Mouse (Mus musculus): ENCODE results near the gene Man1b1.
A peak's percentile ranks its signal among the peaks of the same experiment; 100 is the strongest.

Man1b1 gene

DNA sequence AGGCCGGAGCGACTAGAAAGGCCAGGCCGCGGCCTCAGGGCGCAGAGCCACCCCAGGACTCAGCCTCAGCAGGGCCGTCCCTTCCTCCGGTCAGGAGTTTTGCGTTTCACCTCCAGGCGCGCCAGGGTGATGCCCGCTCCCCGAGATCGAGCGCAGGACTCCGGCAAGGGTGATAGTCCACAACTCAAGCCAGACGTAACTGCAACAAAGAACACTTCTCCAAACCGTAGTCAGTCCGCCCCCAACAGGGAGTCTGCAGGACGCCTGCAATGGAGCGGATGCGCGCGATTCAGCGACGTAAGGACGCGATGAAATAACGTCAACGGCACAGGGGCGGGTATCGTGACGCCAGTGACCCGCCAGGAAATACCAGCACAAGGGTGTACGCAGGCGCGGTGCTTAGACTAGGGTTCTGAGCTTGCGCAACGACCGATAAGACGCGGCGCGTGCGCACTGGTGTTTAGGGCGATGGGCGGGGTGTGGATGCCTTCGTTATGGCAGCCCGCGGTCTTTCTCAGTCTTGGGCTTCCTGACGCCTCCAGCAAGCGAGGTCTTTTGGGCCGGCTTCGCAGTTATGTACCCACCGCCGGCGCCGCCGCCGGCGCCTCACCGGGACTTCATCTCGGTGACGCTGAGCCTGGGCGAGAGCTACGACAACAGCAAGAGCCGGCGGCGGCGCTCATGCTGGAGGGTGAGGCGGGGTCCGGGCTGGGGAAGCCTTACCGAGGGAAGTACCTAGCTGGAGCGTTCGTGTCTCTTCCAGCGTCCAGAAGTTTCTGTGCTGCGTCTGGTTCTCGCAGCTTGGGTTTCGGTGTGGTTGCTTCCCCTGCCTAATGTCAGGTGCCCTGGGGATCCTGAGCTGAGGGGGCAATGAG, at the start of gene Man1b1:
TSS of gene Man1b1 (plus strand) at position 53 of the 875 bp plus-strand sequence.
- peak; percentile 99 for DNase-seq (ENCODE audit: low spot score in 2 of 2)

DNA sequence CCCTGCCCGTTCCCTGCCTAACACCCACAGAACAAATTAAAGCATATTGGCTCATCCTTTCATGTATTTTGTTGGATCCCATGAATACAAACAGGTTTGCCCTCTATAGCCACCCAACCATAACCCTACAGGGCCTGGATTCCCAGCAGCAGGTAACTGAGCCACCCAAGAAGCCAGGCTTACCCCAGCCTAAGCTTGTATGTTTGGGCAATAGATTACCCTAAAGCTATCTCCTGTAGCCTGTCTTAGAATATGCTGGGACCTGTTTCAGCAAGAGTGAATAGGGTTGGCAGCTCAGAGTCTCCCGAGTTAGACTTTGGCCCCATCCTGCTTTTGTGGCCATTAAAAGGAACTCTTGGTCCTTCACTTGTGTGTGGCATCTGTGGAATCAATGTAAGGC, 46.6 kb upstream of the Man1b1 start:
- DNase-seq (ENCODE audit: low spot score in 2 of 2), result no peak

- DNase-seq (ENCODE audit: low spot score in 2 of 2), result no peak
Observed at GRCm38 (mm10) chr2:25286314-25286713, 45.8 kb upstream of the Man1b1 start.

GRCm38 (mm10) chr2:25286837-25287636, 45.1 kb upstream of the Man1b1 start:
- DNase-seq (ENCODE audit: low spot score in 2 of 2), result no peak

- no peak for DNase-seq (ENCODE audit: low spot score in 2 of 2)
Observed at GRCm38 (mm10) chr2:25287927-25288649, 44.0 kb upstream of the Man1b1 start, which contains the start of gene Tmem210. Tmem210 (plus strand) TSS chr2:25288145.

- no peak for DNase-seq (ENCODE audit: low spot score in 2 of 2)
Observed at GRCm38 (mm10) chr2:25288734-25289345, 43.3 kb upstream of the Man1b1 start.

GRCm38 (mm10) chr2:25289651-25290050, 42.5 kb upstream of the Man1b1 start, which contains the start of gene Lrrc26:
Lrrc26 (plus strand) TSS chr2:25289915.
- no peak for DNase-seq (ENCODE audit: low spot score in 2 of 2)

DNA sequence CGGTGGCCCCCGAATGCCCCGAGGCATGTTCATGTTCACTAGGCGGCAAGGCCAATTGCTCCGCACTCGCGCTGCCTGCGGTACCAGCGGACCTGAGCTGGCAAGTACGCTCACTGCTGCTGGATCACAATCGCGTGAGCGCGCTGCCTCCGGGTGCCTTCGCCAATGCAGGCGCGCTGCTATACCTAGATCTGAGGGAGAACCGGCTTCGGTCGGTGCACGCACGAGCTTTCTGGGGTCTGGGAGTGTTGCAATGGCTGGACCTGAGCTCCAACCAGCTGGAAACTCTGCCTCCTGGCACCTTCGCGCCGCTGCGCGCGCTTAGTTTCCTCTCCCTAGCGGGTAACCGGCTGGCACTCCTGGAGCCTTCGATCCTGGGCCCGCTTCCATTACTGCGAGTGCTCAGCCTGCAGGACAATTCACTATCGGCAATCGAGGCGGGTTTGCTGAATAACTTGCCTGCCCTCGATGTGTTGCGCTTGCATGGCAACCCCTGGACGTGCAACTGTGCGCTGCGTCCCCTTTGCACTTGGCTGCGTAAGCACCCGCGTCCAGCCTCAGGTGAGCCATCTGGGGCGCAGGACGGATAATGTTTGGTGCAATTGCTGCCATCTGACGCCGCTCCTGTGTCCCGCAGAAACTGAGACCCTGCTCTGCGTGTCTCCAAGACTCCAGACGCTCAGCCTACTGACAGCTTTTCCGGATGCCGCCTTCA, 41.9 kb upstream of the Man1b1 start:
- DNase-seq (ENCODE audit: low spot score in 2 of 2), result peak; percentile 68 to 69

DNA sequence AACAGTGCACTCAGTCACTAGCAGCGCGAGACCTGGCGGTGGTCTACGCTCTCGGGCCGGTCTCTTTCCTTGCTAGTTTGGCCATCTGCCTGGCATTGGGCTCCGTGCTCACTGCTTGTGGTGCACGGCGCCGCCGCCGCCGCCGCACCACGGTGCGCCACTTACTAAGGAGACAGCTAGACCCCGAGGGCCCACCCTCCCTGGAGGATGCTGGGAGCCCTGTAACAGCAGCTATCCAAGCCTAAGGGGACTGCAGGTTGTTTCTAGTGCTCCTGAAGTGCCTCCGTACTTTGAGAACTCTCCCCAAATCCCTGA, 41.4 kb upstream of the Man1b1 start:
- DNase-seq (ENCODE audit: low spot score in 2 of 2), result no peak

- no peak for DNase-seq (ENCODE audit: low spot score in 2 of 2)
Observed at GRCm38 (mm10) chr2:25291184-25292053, 40.7 kb upstream of the Man1b1 start.

DNA sequence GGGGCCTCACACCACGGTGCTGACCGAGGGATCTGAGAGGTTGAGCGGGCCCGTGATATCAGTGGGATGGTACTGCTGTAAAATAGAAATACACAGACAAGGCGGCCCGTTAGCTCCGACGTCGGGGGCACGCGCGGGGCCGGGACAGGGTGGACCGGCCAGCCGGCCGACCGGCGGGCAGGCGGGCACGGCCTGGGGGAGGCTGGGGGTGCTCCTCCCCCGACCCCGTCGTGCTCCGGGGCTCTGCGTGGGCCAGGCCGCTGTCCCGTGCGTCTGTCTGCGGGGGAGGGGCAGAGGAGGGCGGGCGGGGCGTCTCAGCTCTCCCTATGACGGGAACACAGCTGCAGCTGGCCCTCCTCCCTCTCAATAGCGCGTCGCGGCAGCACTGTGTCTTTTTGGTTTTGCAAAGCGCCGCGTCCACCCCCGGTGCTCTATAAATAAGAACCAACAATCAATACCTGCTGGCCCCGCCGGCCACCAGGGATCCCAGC, 40.0 kb upstream of the Man1b1 start:
- no peak for DNase-seq (ENCODE audit: low spot score in 2 of 2)

DNA sequence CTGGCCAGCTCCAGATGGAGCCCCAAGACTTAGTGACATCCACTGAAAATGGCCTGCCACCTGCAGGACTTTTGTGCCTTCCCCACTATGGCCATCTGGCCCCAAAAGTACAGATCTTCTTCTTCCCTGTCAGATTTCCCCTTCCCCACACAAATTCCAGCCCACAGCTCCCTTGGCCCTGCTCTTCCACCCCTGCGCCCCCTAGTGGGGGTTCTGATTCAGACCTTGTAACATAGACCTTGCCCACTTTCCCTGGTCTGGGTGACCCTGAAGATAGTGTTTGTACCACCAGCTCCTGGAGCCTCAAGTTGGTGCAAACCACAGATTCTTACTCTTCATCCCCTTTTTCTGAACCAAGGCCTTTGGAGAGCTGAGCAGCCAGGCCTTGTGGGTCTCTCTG, 39.3 kb upstream of the Man1b1 start:
- no peak for DNase-seq (ENCODE audit: low spot score in 2 of 2)

- DNase-seq (ENCODE audit: low spot score in 2 of 2), result no peak
Observed at GRCm38 (mm10) chr2:25293706-25294105, 38.4 kb upstream of the Man1b1 start.

DNA sequence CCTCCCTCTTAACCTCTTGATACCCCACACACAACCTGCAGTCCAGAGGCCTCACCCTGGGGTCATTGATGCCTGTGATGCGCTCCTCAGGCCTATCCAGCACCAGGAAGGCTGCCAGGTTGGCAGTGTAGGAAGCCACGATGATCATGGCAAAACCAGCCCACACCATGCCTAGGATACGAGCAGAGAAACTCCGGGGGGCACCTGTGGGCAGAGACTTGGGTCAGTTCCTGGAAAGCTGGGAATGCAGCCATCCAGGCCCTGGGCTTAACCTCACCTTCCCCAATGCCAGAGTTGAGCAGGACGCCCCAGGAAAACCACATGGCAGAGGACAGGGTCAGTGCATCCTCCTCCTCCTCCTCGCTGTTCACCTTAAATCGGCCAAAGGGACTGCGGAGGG, 35.0 kb upstream of the Man1b1 start:
- no peak for DNase-seq (ENCODE audit: low spot score in 2 of 2)

- DNase-seq (ENCODE audit: low spot score in 2 of 2), result no peak
Observed at GRCm38 (mm10) chr2:25298046-25298445, 34.1 kb upstream of the Man1b1 start.

DNA sequence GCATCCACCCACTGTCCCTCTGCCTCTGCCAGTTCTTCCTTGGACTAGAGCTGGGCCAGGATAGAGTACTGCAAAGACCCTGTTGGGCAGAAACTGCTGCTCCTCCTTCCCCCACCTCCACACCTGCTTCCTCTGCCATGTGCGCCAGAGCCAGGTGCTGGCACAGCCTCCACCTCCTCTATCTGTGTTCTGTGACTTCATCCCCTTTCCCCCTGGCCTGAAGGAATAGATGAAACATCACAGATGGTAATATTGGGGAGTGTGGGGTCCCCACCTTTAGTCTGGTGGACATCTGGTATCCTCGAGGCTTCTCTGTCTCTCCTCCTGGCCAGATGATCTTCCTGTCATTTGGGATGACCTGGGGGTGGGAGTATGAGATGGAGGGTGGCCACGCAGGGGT, 28.7 kb upstream of the Man1b1 start:
- DNase-seq (ENCODE audit: low spot score in 2 of 2), result no peak

DNA sequence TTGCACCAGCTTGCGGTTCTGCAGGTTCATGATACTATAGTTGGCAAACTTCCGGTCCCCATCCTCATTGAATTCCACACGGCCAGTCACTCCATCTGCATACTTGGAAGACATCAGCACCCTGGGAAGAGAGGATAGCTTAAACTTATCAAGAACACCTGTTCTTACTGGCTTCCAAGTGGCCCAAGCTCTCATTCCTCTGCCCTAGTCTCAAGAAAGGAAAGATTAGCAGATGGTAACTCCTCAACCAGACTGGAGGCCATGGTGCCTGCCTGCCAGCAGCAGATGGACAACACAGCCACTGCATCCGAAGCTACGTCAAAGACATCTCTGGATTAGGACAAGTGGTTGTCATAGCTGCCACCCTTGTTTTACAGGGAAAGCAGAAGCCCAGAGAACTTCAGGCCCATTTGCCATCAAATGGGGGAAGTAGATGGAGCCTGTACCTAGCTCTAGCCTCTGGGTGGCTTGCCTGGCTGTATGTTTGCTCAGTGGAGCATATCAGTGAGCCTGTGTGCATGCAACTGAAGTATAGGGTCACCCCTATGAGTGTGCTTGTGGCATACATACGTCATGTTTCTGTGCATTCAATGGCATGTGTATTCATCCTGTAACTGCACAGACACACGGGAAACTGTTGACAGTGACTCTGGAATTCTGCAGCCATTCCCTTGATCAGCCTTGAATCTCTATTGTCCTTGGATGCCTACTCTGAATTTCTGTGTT, 28.0 kb upstream of the Man1b1 start:
- DNase-seq (ENCODE audit: low spot score in 2 of 2), result no peak

DNA sequence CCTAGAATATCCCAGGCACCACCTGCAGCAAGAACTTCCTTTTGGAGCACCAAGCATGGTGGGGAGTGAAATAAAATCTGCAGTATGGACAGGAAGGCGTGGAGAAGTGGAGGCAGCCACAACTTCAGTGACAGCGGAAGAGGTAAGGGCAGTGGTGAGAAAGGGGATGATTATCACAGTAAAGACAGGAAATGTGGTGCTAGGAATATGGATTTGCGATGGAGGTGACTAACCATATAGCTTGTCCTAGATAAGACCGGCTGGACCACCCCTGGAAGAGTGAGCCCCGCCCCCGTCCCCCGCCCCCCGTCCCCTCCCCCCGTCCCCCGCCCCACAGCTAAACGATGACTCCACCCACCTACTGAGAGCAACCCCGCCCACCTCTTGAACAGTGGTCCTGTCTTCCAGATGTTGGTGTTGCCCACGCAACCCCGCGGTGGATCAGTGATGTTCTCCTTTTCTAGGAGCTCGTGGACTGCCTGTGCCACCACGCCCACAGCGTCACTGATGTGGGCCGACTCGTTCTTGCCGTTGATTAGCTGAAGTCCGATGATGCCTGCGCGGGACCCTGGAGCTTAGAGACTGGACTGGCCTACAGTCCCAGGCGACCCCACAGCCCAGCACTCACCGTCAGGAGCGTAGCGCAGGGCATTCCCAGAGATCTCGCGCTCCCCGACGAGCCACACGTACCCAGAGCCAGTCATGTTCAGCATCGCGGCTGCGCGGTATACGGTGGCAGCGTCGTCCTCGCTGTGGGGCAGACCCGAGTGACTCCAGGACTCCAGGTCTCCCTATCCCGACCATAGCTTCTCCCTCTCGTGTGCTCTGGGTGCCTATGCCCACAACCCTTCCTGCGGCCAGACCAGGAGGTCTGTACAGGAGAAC, 27.2 kb upstream of the Man1b1 start:
- DNase-seq (ENCODE audit: low spot score in 2 of 2), result peak; percentile 56 to 66

All from right cerebral cortex, postnatal 36 days (tissue).